Mouse (Mus musculus) macrophage (primary cell): Measurements from ENCODE around the gene Igfbp3. TPM values are rescaled to one million over a fixed set of nuclear protein-coding genes. Genes with fewer than 3 reads are reported as not detected.

Experiments used
- H3K27ac ChIP-seq: fragments of 350-480 bp; formaldehyde crosslinking; 2 replicates; pipeline ENCODE4 v1.9.0; 2021
- H3K36me3 ChIP-seq: fragments of 350-480 bp; formaldehyde crosslinking; 2 replicates; pipeline ENCODE4 v1.9.0; 2021; ENCODE audit errors: inconsistent target
- H3K4me3 ChIP-seq: fragments of 350-480 bp; formaldehyde crosslinking; 2 replicates; pipeline ENCODE4 v1.9.0; 2021; ENCODE audit errors: inconsistent target
- H3K79me2 ChIP-seq: fragments of 350-480 bp; formaldehyde crosslinking; 2 replicates; pipeline ENCODE4 v1.9.0; 2021; ENCODE audit errors: inconsistent target
- WGBS: methylation state at CpG from one replicate; pipeline ENCODE4 v1.1.7; 2026; ENCODE audit warnings: inconsistent platforms; ENCODE audit not compliant: missing documents; 5-methylcytosine and 5-hydroxymethylcytosine counted together
- polyA plus RNA-seq: library from polyadenylated mRNA; stranded (reverse); fragments of 250-400 nt; gene quantifications from 3 replicates; pipeline ENCODE4 v1.2.4, GENCODE M21; 2018; ENCODE audit warnings: inconsistent platforms

Igfbp3 gene
- polyA plus RNA-seq, 1 experiment from 2014 or later = not detected

- no peaks in the 10 kb centered on the region for H3K36me3 ChIP-seq
- H3K27ac ChIP-seq = no peak overlapping the region
- no peaks in the 10 kb centered on the region for H3K79me2 ChIP-seq
- WGBS = 82% methylated on average over 8 of the region's 8 CpGs
- no peak overlapping the region for H3K4me3 ChIP-seq
Measured at GRCm38 (mm10) chr11:7161502-7162174, 52.1 kb downstream of the Igfbp3 start.

- WGBS = 60% methylated on average over 4 of the region's 4 CpGs
- Histone ChIP-seq H3K4me3 (no peak overlapping the region), H3K27ac (no peak overlapping the region)
Measured at GRCm38 (mm10) chr11:7160637-7161101, 53.1 kb downstream of the Igfbp3 start.

GRCm38 (mm10) chr11:7160146-7160545 is 53.6 kb downstream of the Igfbp3 start:
- Histone ChIP-seq H3K27ac (no peak overlapping the region), H3K79me2 (no peaks in the 10 kb centered on the region), H3K4me3 (no peak overlapping the region), H3K36me3 (no peaks in the 10 kb centered on the region)
- 83% methylated on average over 6 of the region's 6 CpGs for WGBS

More at GRCm38 (mm10) chr11:7160637-7161101, 53.1 kb downstream of the Igfbp3 start:
- Histone ChIP-seq H3K79me2 (no peaks in the 10 kb centered on the region), H3K36me3 (no peaks in the 10 kb centered on the region)

DNA sequence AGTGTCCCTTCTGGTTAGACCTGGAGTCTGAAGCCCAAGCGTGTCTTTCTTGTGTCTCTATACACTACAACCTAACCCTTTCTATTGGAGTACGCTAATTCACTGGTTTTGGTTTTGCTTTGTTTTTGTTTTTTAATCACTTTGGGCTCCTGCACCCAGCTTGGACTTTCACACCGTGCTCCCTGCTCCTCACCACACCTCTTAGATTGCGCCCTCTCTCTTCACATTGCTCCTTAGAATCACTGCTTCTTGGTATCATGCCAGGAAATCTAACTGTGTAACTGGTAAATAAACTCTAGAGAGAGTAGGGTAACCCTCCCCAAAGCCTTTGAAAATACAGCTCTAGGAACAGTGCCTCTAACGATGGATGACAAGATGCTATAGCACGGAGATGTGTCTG is 55.5 kb downstream of the Igfbp3 start:
- WGBS = 93% methylated on average over 6 of the region's 6 CpGs
- H3K4me3 ChIP-seq = no peak overlapping the region
- H3K27ac ChIP-seq = no peak overlapping the region
- no peaks in the 10 kb centered on the region for H3K79me2 ChIP-seq
- no peaks in the 10 kb centered on the region for H3K36me3 ChIP-seq

- H3K36me3 ChIP-seq = no peaks in the 10 kb centered on the region
- no peaks in the 10 kb centered on the region for H3K79me2 ChIP-seq
- no peak overlapping the region for H3K4me3 ChIP-seq
- H3K27ac ChIP-seq = no peak overlapping the region
- 82% methylated on average over 4 of the region's 4 CpGs for WGBS
Measured at GRCm38 (mm10) chr11:7156427-7156826, 57.3 kb downstream of the Igfbp3 start.

Other genes with a start within 250 kb of the Igfbp3 start
- gene Adcy1, start 150.4 kb downstream of the Igfbp3 start, polyA plus RNA-seq = not detected in 3 replicates
- not detected in 3 replicates for gene Gm11985, start 25.4 kb downstream of the Igfbp3 start, polyA plus RNA-seq
- not detected in 3 replicates for gene Igfbp1, start 16.1 kb downstream of the Igfbp3 start, polyA plus RNA-seq